Mouse (Mus musculus): Measurements from ENCODE around the gene Upk1a. TPM values are rescaled to one million over a fixed set of nuclear protein-coding genes. Genes with fewer than 3 reads are reported as not detected.

Upk1a gene
- total and polyA plus RNA-seq, 3 experiments = 0.54 to 1.6 TPM; not detected in 1

DNA sequence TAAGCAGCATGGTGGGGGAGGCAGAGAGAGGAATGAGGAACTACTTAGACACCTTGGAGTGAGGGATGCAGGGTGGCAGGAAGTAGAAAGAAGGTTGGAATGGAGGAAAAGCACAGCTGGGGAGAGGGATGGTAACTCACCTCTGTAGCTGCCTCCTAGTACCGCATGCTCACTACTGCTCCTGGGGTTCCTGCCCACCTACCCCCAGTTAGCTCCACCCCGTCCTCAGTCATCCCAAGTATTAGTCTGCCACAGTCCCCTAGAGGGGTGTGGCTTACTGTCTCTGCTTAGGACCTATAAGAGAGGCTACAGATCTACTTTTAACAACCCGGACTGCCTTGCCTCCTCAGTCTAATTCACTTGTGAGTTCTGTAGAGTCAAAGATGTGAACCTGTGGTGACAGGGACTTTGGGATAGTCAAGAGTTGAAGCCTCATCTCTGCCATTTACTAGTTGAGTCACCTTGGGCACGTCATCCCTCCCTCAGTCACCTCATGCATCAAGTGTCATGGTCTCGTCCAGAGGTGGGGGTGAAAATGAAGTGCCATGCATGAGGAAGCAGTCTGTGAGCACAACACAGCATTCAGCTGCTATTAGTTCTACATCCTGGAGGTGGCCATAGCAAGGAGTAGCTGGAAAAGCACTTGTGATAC, 19.7 kb downstream of the Upk1a start (continued):
- TF ChIP-seq MAZ (IDR thresholded peaks at IDR 0.05; ENCODE audit: low read depth, low read length) (no peak), CTCF (IDR thresholded peaks at IDR 0.05 in 2 of 3, conservative IDR thresholded peaks at IDR 0.05 in 1 of 3; ENCODE audit: control insufficient read depth in 1 of 3, insufficient read depth in 1 of 3, low read depth in 2 of 3, low read length in 3 of 3, poor library complexity in 1 of 3, severe bottlenecking in 1 of 3) (no peak), TBP (IDR thresholded peaks at IDR 0.05; ENCODE audit: low read depth, low read length) (peak; percentile 73), CHD1 (IDR thresholded peaks at IDR 0.05; ENCODE audit: low read depth, low read length) (peak; percentile 63; the same call in 1 of the 2 replicates), NELFE (IDR thresholded peaks at IDR 0.05; ENCODE audit: low read depth, low read length) (peak; percentile 49), ZC3H11A (IDR thresholded peaks at IDR 0.05; ENCODE audit: low read depth, low read length) (no peak), ZMIZ1 (IDR thresholded peaks at IDR 0.05; ENCODE audit: low read depth, low read length) (peak; percentile 55; the same call in 1 of the 2 replicates), E2F4 (IDR thresholded peaks at IDR 0.05; ENCODE audit: borderline replicate concordance, low read depth, low read length) (no peak), POLR2A (IDR thresholded peaks at IDR 0.05; ENCODE audit: control insufficient read depth in 1 of 2, insufficient read depth in 1 of 2, low read depth in 1 of 2, low read length in 2 of 2, poor library complexity in 1 of 2) (peak in 1 of 2 experiments; percentile 73; a peak in 2 of 4 replicates)

DNA sequence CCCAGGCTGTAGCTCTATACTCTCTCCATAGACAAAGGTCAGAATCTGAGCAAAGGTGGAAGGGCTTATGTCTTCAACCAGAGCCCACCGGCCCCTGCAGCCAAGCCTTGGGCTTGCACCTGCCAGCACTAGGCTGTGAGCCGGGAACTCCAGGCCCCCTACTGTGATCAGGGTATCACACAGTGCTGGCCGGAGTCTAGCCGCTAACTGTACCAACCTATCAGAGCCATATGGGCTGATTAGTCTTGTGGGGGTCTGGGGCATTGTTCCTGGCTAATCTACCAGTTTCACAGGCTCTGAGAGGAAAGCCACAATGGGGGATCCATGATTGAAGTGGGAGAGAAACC, 21.1 kb downstream of the Upk1a start:
- DNase-seq (ENCODE audit: low read depth, low spot score) = no peak
- no peaks in the 10 kb centered on the region for H3K9me3 ChIP-seq (replicated peaks; ENCODE audit: insufficient read depth, low read length)
- H3K9ac ChIP-seq (ENCODE audit: control insufficient read depth, low read depth, low read length, poor library complexity, severe bottlenecking) = peak overlapping the region; percentile 49
- TF ChIP-seq MYB (IDR thresholded peaks at IDR 0.05; ENCODE audit: low read depth, low read length) = no peak
- no peak for TF ChIP-seq E2F4 (IDR thresholded peaks at IDR 0.05; ENCODE audit: borderline replicate concordance, low read depth, low read length)
- TF ChIP-seq RCOR1 (IDR thresholded peaks at IDR 0.05; ENCODE audit: low read depth, low read length) = no peak
- TF ChIP-seq MAZ (IDR thresholded peaks at IDR 0.05; ENCODE audit: low read depth, low read length) = no peak
- no peak for TF ChIP-seq USF1 (IDR thresholded peaks at IDR 0.05; ENCODE audit: low read depth, low read length)
- TF ChIP-seq MAX (IDR thresholded peaks at IDR 0.05; ENCODE audit: low read length) = no peak
- TF ChIP-seq GATA1 (IDR thresholded peaks at IDR 0.05; ENCODE audit: low read depth, low read length) = no peak
- TF ChIP-seq SMC3 (IDR thresholded peaks at IDR 0.05; ENCODE audit: low read depth, low read length) = no peak
- no peak for TF ChIP-seq POLR2AphosphoS5 (IDR thresholded peaks at IDR 0.05; ENCODE audit: borderline replicate concordance, low read depth, low read length)
- no peak for TF ChIP-seq USF2 (IDR thresholded peaks at IDR 0.05; ENCODE audit: borderline replicate concordance in 1 of 2, insufficient read depth in 1 of 2, low read depth in 1 of 2, low read length in 2 of 2)
- no peak for TF ChIP-seq MAFK (IDR thresholded peaks at IDR 0.05; ENCODE audit: borderline replicate concordance, low read depth, low read length)
- TF ChIP-seq BHLHE40 (IDR thresholded peaks at IDR 0.05; ENCODE audit: borderline replicate concordance, low read depth, low read length) = no peak
- TF ChIP-seq CHD2 (IDR thresholded peaks at IDR 0.05; ENCODE audit: low read length) = no peak
- no peak for TF ChIP-seq ZKSCAN1 (IDR thresholded peaks at IDR 0.05; ENCODE audit: low read depth, low read length)
- no peak for TF ChIP-seq POLR2AphosphoS2 (IDR thresholded peaks at IDR 0.05; ENCODE audit: low read length)
- no peak for TF ChIP-seq NELFE (IDR thresholded peaks at IDR 0.05; ENCODE audit: low read depth, low read length)
- no peak for TF ChIP-seq EP300 (IDR thresholded peaks at IDR 0.05; ENCODE audit: low read depth in 1 of 2, low read length in 2 of 2)
- no peak for TF ChIP-seq TBP (IDR thresholded peaks at IDR 0.05; ENCODE audit: low read depth, low read length)
- H3K4me1 ChIP-seq (ENCODE audit: control insufficient read depth in 1 of 2, insufficient read depth in 2 of 2, low read length in 2 of 2) = peaks cover 10 to 38% of the 10 kb centered on the region in 2 experiments; a peak in 3 of 4 replicates
- peaks cover 29% of the 10 kb centered on the region for H3K79me2 ChIP-seq (ENCODE audit: control insufficient read depth, insufficient read depth, low read length, poor library complexity)
- no peaks in the 10 kb centered on the region for H3K27me3 ChIP-seq (ENCODE audit: control insufficient read depth in 1 of 2, insufficient read depth in 2 of 2, low read length in 2 of 2)
- peaks cover 0 to 16% of the 10 kb centered on the region in 2 experiments; a peak in 2 of 4 replicates for H3K36me3 ChIP-seq (ENCODE audit: control insufficient read depth in 1 of 2, insufficient read depth in 2 of 2, low read length in 2 of 2)
- peak overlapping the region; percentile 84 for H3K27ac ChIP-seq (ENCODE audit: control insufficient read depth, low read depth, low read length)
- H3K4me3 ChIP-seq (ENCODE audit: control insufficient read depth in 1 of 2, insufficient read depth in 1 of 2, low read depth in 2 of 2, low read length in 2 of 2) = no peak overlapping the region; a peak in 1 of 4 replicates

All from MEL (cell line).